ENCODE assay signal across 10 mouse cellular contexts in the genomic region with DNA sequence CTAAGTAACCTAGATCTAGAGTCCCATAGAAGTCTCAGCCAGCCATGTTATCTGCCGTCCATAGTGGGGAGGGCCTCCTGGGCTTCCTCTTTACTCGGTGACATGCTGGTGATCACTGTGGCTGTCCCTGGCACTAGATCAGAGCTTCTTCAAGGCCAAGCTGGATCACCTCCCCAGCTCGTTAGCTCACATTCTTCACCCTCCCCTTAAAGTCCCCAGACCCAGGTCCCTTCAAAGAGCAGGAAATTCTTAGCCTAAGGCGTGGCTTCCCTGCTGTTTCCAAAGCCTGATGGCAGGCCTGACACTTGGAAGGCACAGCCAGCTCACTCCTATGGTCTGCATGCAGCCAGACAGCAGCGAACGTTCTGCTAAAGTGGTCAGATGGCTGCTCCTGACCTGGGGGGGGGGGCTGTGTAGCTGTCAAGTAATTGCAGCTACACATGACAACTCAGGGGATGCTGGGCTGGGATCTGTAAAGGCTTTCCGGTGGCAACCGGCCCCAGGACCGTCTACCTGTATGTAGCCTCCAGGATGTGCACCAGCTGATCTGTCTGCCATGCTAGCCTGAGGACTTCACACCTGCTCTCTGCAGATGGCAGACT.
A peak's percentile ranks its signal among the peaks of the same experiment; 100 is the strongest.
DNase-seq lines count a peak whose midpoint lies in the region; ATAC-seq and TF ChIP-seq lines count a peak whose summit lies in the region.
"Had no signal": no experiment of that assay in that cellular context is flagged by ENCODE, and none has a peak within 500 bp of the region (broad histone marks: within the 10 kb centered on the region; RNA-seq: fewer than 3 reads in every experiment).

No protein-coding gene starts in this region.

- no peaks in the 10 kb centered on the region for H3K36me3 ChIP-seq in hindbrain, postnatal 0 days (ENCODE audit: insufficient read depth, low read length)
- no peaks in the 10 kb centered on the region for H3K36me3 ChIP-seq in hindbrain, embryonic 13.5 days

- 29% methylated on average over 9 of the region's 9 CpGs for WGBS in hindbrain, postnatal 0 days
- WGBS in hindbrain, embryonic 13.5 days: 42% methylated on average over 9 of the region's 9 CpGs

- ATAC-seq in hindbrain, postnatal 0 days: peak; percentile 43; the same call in 1 of the 2 replicates
- ATAC-seq in hindbrain, embryonic 13.5 days (ENCODE audit: low FRiP score): no peak

- TF ChIP-seq CTCF in hindbrain, postnatal 0 days (IDR thresholded peaks at IDR 0.05; ENCODE audit: low read depth): no peak

- H3K4me1 ChIP-seq in hindbrain, postnatal 0 days (ENCODE audit: insufficient read depth, low read length): no peaks in the 10 kb centered on the region
- peaks cover 6% of the 10 kb centered on the region for H3K4me1 ChIP-seq in hindbrain, embryonic 13.5 days (replicated peaks)

- H3K27me3 ChIP-seq in hindbrain, postnatal 0 days (ENCODE audit: insufficient read depth, low read length): no peaks in the 10 kb centered on the region
- no peaks in the 10 kb centered on the region for H3K27me3 ChIP-seq in hindbrain, embryonic 13.5 days

- H3K9ac ChIP-seq in hindbrain, postnatal 0 days (replicated peaks; ENCODE audit: low read length): 0 out of 2 replicates have a peak overlapping the region, but pooled peaks have one; percentile 13
- H3K9ac ChIP-seq in hindbrain, embryonic 13.5 days: no peak overlapping the region
- H3K9ac ChIP-seq: liver, embryonic 14.5 days had no signal

- peak; percentile 54 for DNase-seq in adrenal gland, adult 2 months
- DNase-seq in adrenal gland, postnatal 4 days (ENCODE audit: low spot score in 2 of 2): no peak
- no peak for DNase-seq in hindbrain, postnatal 0 days (ENCODE audit: low spot score)
- DNase-seq in urinary bladder, postnatal 25 days (ENCODE audit: low spot score): peak; percentile 2
- no peak for DNase-seq in urinary bladder, adult 18-20 months (ENCODE audit: low spot score in 2 of 2)
- DNase-seq in c-Kit-positive CD71-positive TER-119-positive erythroid progenitor cells, embryonic 14.5 days (ENCODE audit: low spot score): no peak
- DNase-seq in layer of hippocampus, adult 18-20 months (ENCODE audit: low spot score in 2 of 2): no peak
- DNase-seq: gastrocnemius, postnatal 10 days had no signal

- no peaks in the 10 kb centered on the region for H3K9me3 ChIP-seq in hindbrain, postnatal 0 days (ENCODE audit: low read length)
- H3K9me3 ChIP-seq in hindbrain, embryonic 13.5 days: no peaks in the 10 kb centered on the region

- no peak overlapping the region for H3K4me2 ChIP-seq in hindbrain, postnatal 0 days (ENCODE audit: low read depth, low read length)
- H3K4me2 ChIP-seq in hindbrain, embryonic 13.5 days: no peak overlapping the region

- H3K4me3 ChIP-seq in hindbrain, postnatal 0 days (ENCODE audit: low read length): no peak overlapping the region
- H3K4me3 ChIP-seq in hindbrain, embryonic 13.5 days: no peak overlapping the region

- H3K27ac ChIP-seq in hindbrain, postnatal 0 days: peak overlapping the region; percentile 22; the same call in 1 of the 2 replicates
- no peak overlapping the region for H3K27ac ChIP-seq in hindbrain, embryonic 13.5 days
- H3K27ac ChIP-seq: liver, embryonic 14.5 days had no signal

Comparison
In these comparisons a context has a peak if more than half of its experiments do, and no peak if none do; other contexts are left out.
1. DNase-seq: peak in adrenal gland, adult 2 months (single experiment) and urinary bladder, postnatal 25 days (single experiment); none in adrenal gland, postnatal 4 days (0 of 2), hindbrain, postnatal 0 days (single experiment), urinary bladder, adult 18-20 months (0 of 2), c-Kit-positive CD71-positive TER-119-positive erythroid progenitor cells, embryonic 14.5 days (single experiment) and layer of hippocampus, adult 18-20 months (0 of 2).